Mouse (Mus musculus): ENCODE results near the gene Fbxw17.
"Not testable (repeated sequence)": the region's sequence is repeated elsewhere in the genome, so short reads cannot be mapped to it uniquely, and the experiment has no call there.

Fbxw17 gene

GRCm38 (mm10) chr13:50417389-50418183 lies at the start of gene Fbxw17:
Gene Fbxw17, plus strand, starts transcription at chr13:50417864.
- DNase-seq (ENCODE audit: extremely low spot score, low read depth, low spot score) = peak; percentile 18

- DNase-seq (ENCODE audit: extremely low spot score, low read depth, low spot score) = not testable (repeated sequence)
Observed at GRCm38 (mm10) chr13:50372934-50373705, 44.5 kb upstream of the Fbxw17 start.

GRCm38 (mm10) chr13:50389146-50389545 lies 28.5 kb upstream of the Fbxw17 start:
- DNase-seq (ENCODE audit: extremely low spot score, low read depth, low spot score) = not testable (repeated sequence)

GRCm38 (mm10) chr13:50418421-50418820 lies 757 bp downstream of the Fbxw17 start:
- DNase-seq (ENCODE audit: extremely low spot score, low read depth, low spot score) = no peak

- no peak for DNase-seq (ENCODE audit: extremely low spot score, low read depth, low spot score)
Observed at GRCm38 (mm10) chr13:50423625-50424209, 6.1 kb downstream of the Fbxw17 start.

GRCm38 (mm10) chr13:50424517-50424916 lies 6.9 kb downstream of the Fbxw17 start:
- no peak for DNase-seq (ENCODE audit: extremely low spot score, low read depth, low spot score)

- no peak for DNase-seq (ENCODE audit: extremely low spot score, low read depth, low spot score)
Observed at GRCm38 (mm10) chr13:50426686-50427085, 9.0 kb downstream of the Fbxw17 start.

GRCm38 (mm10) chr13:50443812-50444211 lies 26.1 kb downstream of the Fbxw17 start, which contains the start of gene Gm47429:
Gene Gm47429, minus strand, starts transcription at chr13:50443912.
- no peak for DNase-seq (ENCODE audit: extremely low spot score, low read depth, low spot score)

GRCm38 (mm10) chr13:50445261-50445660 lies 27.6 kb downstream of the Fbxw17 start:
- no peak for DNase-seq (ENCODE audit: extremely low spot score, low read depth, low spot score)

- not testable (repeated sequence) for DNase-seq (ENCODE audit: extremely low spot score, low read depth, low spot score)
Observed at GRCm38 (mm10) chr13:50452266-50452665, 34.6 kb downstream of the Fbxw17 start.

- no peak for DNase-seq (ENCODE audit: extremely low spot score, low read depth, low spot score)
Observed at GRCm38 (mm10) chr13:50453426-50453825, 35.8 kb downstream of the Fbxw17 start.

GRCm38 (mm10) chr13:50460433-50460832 lies 42.8 kb downstream of the Fbxw17 start:
- not testable (repeated sequence) for DNase-seq (ENCODE audit: extremely low spot score, low read depth, low spot score)

- no peak for DNase-seq (ENCODE audit: extremely low spot score, low read depth, low spot score)
Observed at GRCm38 (mm10) chr13:50464621-50465562, 47.2 kb downstream of the Fbxw17 start.

GRCm38 (mm10) chr13:50467007-50467406 lies 49.3 kb downstream of the Fbxw17 start, which contains the start of gene Nutm2:
Gene Nutm2, plus strand, starts transcription at chr13:50467307.
- no peak for DNase-seq (ENCODE audit: extremely low spot score, low read depth, low spot score)
